Mouse (Mus musculus) G1E-ER4 (cell line): ENCODE measurements around the gene Fads3. TPM values are rescaled to one million over a fixed set of nuclear protein-coding genes. Genes with fewer than 3 reads are reported as not detected.

ENCODE experiments used
- GATA1 ChIP-seq: IDR thresholded peaks from one replicate; pipeline ENCODE4 v1.8.0; 2012; ENCODE audit warnings: low read length, inconsistent platforms
- polyA plus RNA-seq: library from polyadenylated mRNA; stranded (reverse); fragments of >175 nt; gene quantifications from 2 replicates; pipeline ENCODE4 v1.2.3, GENCODE M21; 2012

Gene Fads3
- polyA plus RNA-seq, 1 experiment, result 46.4 TPM

GRCm38 (mm10) chr19:10014824-10015223, 26.5 kb upstream of the Fads3 start:
- TF ChIP-seq GATA1, result no peak

GRCm38 (mm10) chr19:10015442-10015841, 25.9 kb upstream of the Fads3 start:
- TF ChIP-seq GATA1, result no peak

- no peak for TF ChIP-seq GATA1
Observed at GRCm38 (mm10) chr19:10016151-10016550, 25.2 kb upstream of the Fads3 start.

GRCm38 (mm10) chr19:10017637-10018526, 23.5 kb upstream of the Fads3 start:
- TF ChIP-seq GATA1, result no peak

- TF ChIP-seq GATA1, result no peak
Observed at GRCm38 (mm10) chr19:10018527-10018818, 22.9 kb upstream of the Fads3 start.

GRCm38 (mm10) chr19:10019214-10019760, 22.1 kb upstream of the Fads3 start:
- TF ChIP-seq GATA1, result no peak

GRCm38 (mm10) chr19:10021981-10022380, 19.4 kb upstream of the Fads3 start:
- no peak for TF ChIP-seq GATA1

- no peak for TF ChIP-seq GATA1
Observed at GRCm38 (mm10) chr19:10022414-10023303, 18.7 kb upstream of the Fads3 start.

- TF ChIP-seq GATA1, result no peak
Observed at GRCm38 (mm10) chr19:10023304-10023758, 18.0 kb upstream of the Fads3 start.

GRCm38 (mm10) chr19:10025169-10025875, 16.0 kb upstream of the Fads3 start:
- TF ChIP-seq GATA1, result no peak

GRCm38 (mm10) chr19:10029746-10030145, 11.6 kb upstream of the Fads3 start:
- no peak for TF ChIP-seq GATA1

GRCm38 (mm10) chr19:10033211-10033973, 8.0 kb upstream of the Fads3 start:
- no peak for TF ChIP-seq GATA1

GRCm38 (mm10) chr19:10034356-10034755, 7.0 kb upstream of the Fads3 start:
- no peak for TF ChIP-seq GATA1

- no peak for TF ChIP-seq GATA1
Observed at GRCm38 (mm10) chr19:10034785-10035447, 6.5 kb upstream of the Fads3 start.
